Mouse (Mus musculus): ENCODE data around the gene Il13.

GRCm38 (mm10) chr11:53655043-53655442, 20.5 kb upstream of the Il13 start:
- no peak for TF ChIP-seq CTCF (IDR thresholded peaks at IDR 0.05; ENCODE audit: borderline replicate concordance, insufficient read depth, low read depth, low read length)
- TF ChIP-seq POLR2A (IDR thresholded peaks at IDR 0.05; ENCODE audit: borderline replicate concordance, insufficient read depth, low read length), result no peak
